Mouse (Mus musculus): ENCODE results near the gene Dgki. TPM values are rescaled to one million over a fixed set of nuclear protein-coding genes. Genes with fewer than 3 reads are reported as not detected.

Dgki gene
- polyA plus RNA-seq, 1 experiment from 2014 or later = 1.0 TPM

DNA sequence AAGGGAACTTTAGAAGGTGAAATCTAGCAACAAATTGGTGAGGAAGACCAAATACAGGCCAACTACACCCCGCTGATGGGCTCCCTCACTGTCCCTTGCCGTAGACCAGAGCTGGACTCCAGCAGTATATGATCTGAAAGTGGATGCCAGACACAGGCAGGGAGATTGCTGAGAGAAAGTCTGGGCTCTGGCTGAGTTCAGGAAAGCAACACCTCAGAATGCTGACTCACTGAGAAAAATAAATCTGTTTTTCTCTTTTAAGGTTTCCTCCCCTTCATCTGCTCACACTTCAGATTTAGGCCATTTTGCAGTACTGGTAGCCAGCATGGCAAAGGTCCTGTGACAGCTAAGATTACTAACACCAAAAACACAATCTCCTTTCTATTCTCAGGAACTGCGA lies 311.2 kb downstream of the Dgki start:
- ATAC-seq (ENCODE audit: insufficient number of reproducible peaks, insufficient read depth, low FRiP score, low read depth) = no peak
- Histone ChIP-seq H3K9ac (replicated peaks; ENCODE audit: low read depth, low read length) (no peak overlapping the region), H3K4me2 (replicated peaks; ENCODE audit: low read depth, low read length) (no peak overlapping the region), H3K4me1 (ENCODE audit: control insufficient read depth, insufficient read depth, low read length) (no peaks in the 10 kb centered on the region), H3K27me3 (ENCODE audit: control insufficient read depth, insufficient read depth, low read length) (no peaks in the 10 kb centered on the region), H3K4me3 (ENCODE audit: low read depth, low read length) (no peak overlapping the region), H3K27ac (ENCODE audit: low read length) (no peak overlapping the region), H3K9me3 (ENCODE audit: control insufficient read depth, low read depth, low read length) (no peaks in the 10 kb centered on the region), H3K36me3 (ENCODE audit: control insufficient read depth, insufficient read depth, low read length) (no peaks in the 10 kb centered on the region)
- WGBS = 89% methylated on average over 3 of the region's 3 CpGs

DNA sequence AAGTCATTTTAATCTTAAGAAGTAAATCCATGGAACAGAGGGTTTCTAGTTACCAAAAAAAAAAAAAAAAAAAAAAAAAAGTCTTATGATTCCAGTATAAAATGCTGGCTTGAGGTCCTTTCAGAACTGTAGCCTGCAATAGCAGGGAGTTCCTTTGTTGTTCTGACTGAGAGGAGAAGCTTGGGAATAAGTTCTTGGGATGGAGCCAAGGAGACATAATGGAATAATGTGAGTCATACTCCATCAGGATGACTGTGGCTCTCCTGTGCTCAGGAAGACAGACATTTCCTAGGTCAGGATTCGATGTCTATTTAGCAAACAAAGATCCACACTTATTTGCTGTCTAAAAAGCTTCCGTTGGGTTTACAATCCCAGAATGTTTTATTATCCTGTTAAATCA lies 318.3 kb downstream of the Dgki start:
- H3K27ac ChIP-seq (ENCODE audit: low read length) = no peak overlapping the region
- ATAC-seq (ENCODE audit: insufficient number of reproducible peaks, insufficient read depth, low FRiP score, low read depth) = no peak

GRCm38 (mm10) chr6:36980475-36980874 lies 319.5 kb downstream of the Dgki start:
- no peaks in the 10 kb centered on the region for H3K36me3 ChIP-seq (ENCODE audit: control insufficient read depth, insufficient read depth, low read length)
- H3K9me3 ChIP-seq (ENCODE audit: control insufficient read depth, low read depth, low read length) = no peaks in the 10 kb centered on the region
- no peak overlapping the region for H3K9ac ChIP-seq (replicated peaks; ENCODE audit: low read depth, low read length)
- WGBS = 85% methylated on average over 5 of the region's 5 CpGs
- no peak overlapping the region for H3K27ac ChIP-seq (ENCODE audit: low read length)
- ATAC-seq (ENCODE audit: insufficient number of reproducible peaks, insufficient read depth, low FRiP score, low read depth) = no peak
- no peak overlapping the region for H3K4me2 ChIP-seq (replicated peaks; ENCODE audit: low read depth, low read length)
- H3K27me3 ChIP-seq (ENCODE audit: control insufficient read depth, insufficient read depth, low read length) = no peaks in the 10 kb centered on the region
- H3K4me1 ChIP-seq (ENCODE audit: control insufficient read depth, insufficient read depth, low read length) = no peaks in the 10 kb centered on the region
- no peak overlapping the region for H3K4me3 ChIP-seq (ENCODE audit: low read depth, low read length)

More for the DNA sequence above, 318.3 kb downstream of the Dgki start:
- no peaks in the 10 kb centered on the region for H3K36me3 ChIP-seq (ENCODE audit: control insufficient read depth, insufficient read depth, low read length)
- no peaks in the 10 kb centered on the region for H3K9me3 ChIP-seq (ENCODE audit: control insufficient read depth, low read depth, low read length)
- H3K4me1 ChIP-seq (ENCODE audit: control insufficient read depth, insufficient read depth, low read length) = no peaks in the 10 kb centered on the region
- WGBS = 52% methylated on average over 2 of the region's 2 CpGs
- H3K4me3 ChIP-seq (ENCODE audit: low read depth, low read length) = no peak overlapping the region
- H3K27me3 ChIP-seq (ENCODE audit: control insufficient read depth, insufficient read depth, low read length) = no peaks in the 10 kb centered on the region
- H3K9ac ChIP-seq (replicated peaks; ENCODE audit: low read depth, low read length) = no peak overlapping the region
- no peak overlapping the region for H3K4me2 ChIP-seq (replicated peaks; ENCODE audit: low read depth, low read length)

GRCm38 (mm10) chr6:36978176-36978575 lies 321.8 kb downstream of the Dgki start:
- no peaks in the 10 kb centered on the region for H3K4me1 ChIP-seq (ENCODE audit: control insufficient read depth, insufficient read depth, low read length)
- no peak overlapping the region for H3K4me3 ChIP-seq (ENCODE audit: low read depth, low read length)
- no peaks in the 10 kb centered on the region for H3K9me3 ChIP-seq (ENCODE audit: control insufficient read depth, low read depth, low read length)
- H3K27ac ChIP-seq (ENCODE audit: low read length) = no peak overlapping the region
- ATAC-seq (ENCODE audit: insufficient number of reproducible peaks, insufficient read depth, low FRiP score, low read depth) = no peak
- H3K27me3 ChIP-seq (ENCODE audit: control insufficient read depth, insufficient read depth, low read length) = no peaks in the 10 kb centered on the region
- 87% methylated on average over 1 of the region's 1 CpGs for WGBS
- no peaks in the 10 kb centered on the region for H3K36me3 ChIP-seq (ENCODE audit: control insufficient read depth, insufficient read depth, low read length)
- no peak overlapping the region for H3K9ac ChIP-seq (replicated peaks; ENCODE audit: low read depth, low read length)
- H3K4me2 ChIP-seq (replicated peaks; ENCODE audit: low read depth, low read length) = no peak overlapping the region

DNA sequence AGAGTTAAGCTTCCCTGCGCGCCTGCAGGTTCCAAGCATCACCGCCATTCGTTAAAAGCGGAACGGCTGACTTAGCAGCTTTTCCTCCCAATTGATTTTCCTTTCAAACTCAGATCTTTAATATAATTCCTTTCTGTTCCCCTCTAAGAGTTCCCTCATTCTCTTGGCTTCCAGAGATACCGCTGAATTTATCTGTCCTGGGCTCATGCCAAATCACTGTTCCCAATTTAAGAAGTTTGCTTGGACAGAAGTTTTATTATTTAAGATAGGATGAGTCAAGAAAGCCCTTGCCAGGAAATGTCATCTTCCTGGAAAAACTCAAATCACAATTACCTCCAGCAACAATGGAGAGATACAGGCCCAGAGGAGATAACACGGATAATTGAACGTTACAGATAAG lies 326.9 kb downstream of the Dgki start:
- no peak overlapping the region for H3K4me2 ChIP-seq (replicated peaks; ENCODE audit: low read depth, low read length)
- no peak overlapping the region for H3K9ac ChIP-seq (replicated peaks; ENCODE audit: low read depth, low read length)

DNA sequence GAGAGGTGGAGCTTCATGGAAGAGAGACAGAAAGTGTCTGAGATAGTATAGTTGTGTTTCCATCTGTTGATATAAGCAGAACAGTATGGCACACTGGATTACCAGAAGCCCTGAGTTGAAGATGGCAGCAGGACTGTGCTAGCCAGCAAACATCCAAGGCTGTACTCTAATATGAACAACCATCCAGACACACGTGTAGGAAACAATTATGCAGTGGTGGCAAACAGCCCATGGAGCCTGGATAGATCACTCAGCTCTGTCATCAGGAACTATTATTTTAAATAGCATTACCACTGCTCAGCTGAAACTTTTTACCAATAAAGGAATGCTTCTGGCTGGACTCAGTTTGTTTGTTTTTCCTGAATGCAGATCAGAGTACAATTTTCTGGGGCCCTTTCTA lies 327.5 kb downstream of the Dgki start:
- H3K4me3 ChIP-seq (ENCODE audit: low read depth, low read length) = no peak overlapping the region
- H3K4me1 ChIP-seq (ENCODE audit: control insufficient read depth, insufficient read depth, low read length) = no peaks in the 10 kb centered on the region
- no peaks in the 10 kb centered on the region for H3K27me3 ChIP-seq (ENCODE audit: control insufficient read depth, insufficient read depth, low read length)
- ATAC-seq (ENCODE audit: insufficient number of reproducible peaks, insufficient read depth, low FRiP score, low read depth) = no peak
- no peaks in the 10 kb centered on the region for H3K36me3 ChIP-seq (ENCODE audit: control insufficient read depth, insufficient read depth, low read length)
- H3K27ac ChIP-seq (ENCODE audit: low read length) = no peak overlapping the region
- H3K9me3 ChIP-seq (ENCODE audit: control insufficient read depth, low read depth, low read length) = no peaks in the 10 kb centered on the region
- H3K9ac ChIP-seq (replicated peaks; ENCODE audit: low read depth, low read length) = no peak overlapping the region
- 53% methylated on average over 1 of the region's 1 CpGs for WGBS
- H3K4me2 ChIP-seq (replicated peaks; ENCODE audit: low read depth, low read length) = no peak overlapping the region

More for the DNA sequence above, 326.9 kb downstream of the Dgki start:
- Histone ChIP-seq H3K4me3 (ENCODE audit: low read depth, low read length) (no peak overlapping the region), H3K27ac (ENCODE audit: low read length) (no peak overlapping the region), H3K9me3 (ENCODE audit: control insufficient read depth, low read depth, low read length) (no peaks in the 10 kb centered on the region), H3K36me3 (ENCODE audit: control insufficient read depth, insufficient read depth, low read length) (no peaks in the 10 kb centered on the region), H3K27me3 (ENCODE audit: control insufficient read depth, insufficient read depth, low read length) (no peaks in the 10 kb centered on the region), H3K4me1 (ENCODE audit: control insufficient read depth, insufficient read depth, low read length) (no peaks in the 10 kb centered on the region)
- ATAC-seq (ENCODE audit: insufficient number of reproducible peaks, insufficient read depth, low FRiP score, low read depth) = no peak
- 70% methylated on average over 9 of the region's 9 CpGs for WGBS

DNA sequence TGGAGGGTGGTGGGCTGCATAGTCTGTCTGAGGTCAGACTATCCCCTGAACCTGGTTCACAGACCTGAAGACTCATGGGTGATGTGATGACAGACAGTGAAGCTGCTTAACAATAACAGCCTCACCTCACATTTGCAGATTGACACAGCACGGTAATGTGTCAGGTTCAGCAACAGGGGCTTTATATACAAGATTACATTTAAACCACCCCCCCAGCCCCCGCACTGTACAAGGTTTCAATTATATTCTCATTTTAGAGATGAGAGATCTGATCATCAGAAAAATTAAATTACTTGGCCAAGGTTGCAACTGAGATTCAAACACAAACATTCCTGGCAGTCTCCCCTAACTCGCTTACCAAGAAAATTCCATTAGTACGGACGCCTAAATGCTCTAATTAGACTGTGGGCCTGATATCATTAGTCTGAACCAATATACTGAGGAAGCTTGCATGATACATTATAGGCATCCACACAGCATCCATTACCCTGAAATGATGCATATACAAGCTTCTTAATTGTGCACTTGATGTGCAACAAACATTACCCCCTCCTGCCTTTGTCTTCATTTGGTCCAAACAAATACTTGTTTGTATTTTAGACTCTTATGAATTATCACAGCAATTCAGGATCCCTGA lies 330.6 kb downstream of the Dgki start:
- Histone ChIP-seq H3K4me1 (ENCODE audit: control insufficient read depth, insufficient read depth, low read length) (no peaks in the 10 kb centered on the region), H3K4me3 (ENCODE audit: low read depth, low read length) (no peak overlapping the region), H3K27me3 (ENCODE audit: control insufficient read depth, insufficient read depth, low read length) (no peaks in the 10 kb centered on the region), H3K9me3 (ENCODE audit: control insufficient read depth, low read depth, low read length) (no peaks in the 10 kb centered on the region), H3K9ac (replicated peaks; ENCODE audit: low read depth, low read length) (no peak overlapping the region), H3K27ac (ENCODE audit: low read length) (no peak overlapping the region), H3K36me3 (ENCODE audit: control insufficient read depth, insufficient read depth, low read length) (no peaks in the 10 kb centered on the region), H3K4me2 (replicated peaks; ENCODE audit: low read depth, low read length) (no peak overlapping the region)
- ATAC-seq (ENCODE audit: insufficient number of reproducible peaks, insufficient read depth, low FRiP score, low read depth) = no peak
- WGBS = 83% methylated on average over 5 of the region's 5 CpGs

GRCm38 (mm10) chr6:36960658-36961057 lies 339.3 kb downstream of the Dgki start:
- 87% methylated on average over 4 of the region's 4 CpGs for WGBS
- Histone ChIP-seq H3K27me3 (ENCODE audit: control insufficient read depth, insufficient read depth, low read length) (no peaks in the 10 kb centered on the region), H3K4me1 (ENCODE audit: control insufficient read depth, insufficient read depth, low read length) (no peaks in the 10 kb centered on the region), H3K27ac (ENCODE audit: low read length) (no peak overlapping the region), H3K4me2 (replicated peaks; ENCODE audit: low read depth, low read length) (no peak overlapping the region), H3K4me3 (ENCODE audit: low read depth, low read length) (no peak overlapping the region), H3K9ac (replicated peaks; ENCODE audit: low read depth, low read length) (no peak overlapping the region), H3K36me3 (ENCODE audit: control insufficient read depth, insufficient read depth, low read length) (no peaks in the 10 kb centered on the region), H3K9me3 (ENCODE audit: control insufficient read depth, low read depth, low read length) (no peaks in the 10 kb centered on the region)
- ATAC-seq (ENCODE audit: insufficient number of reproducible peaks, insufficient read depth, low FRiP score, low read depth) = no peak

GRCm38 (mm10) chr6:36955293-36955692 lies 344.7 kb downstream of the Dgki start:
- WGBS = 85% methylated on average over 4 of the region's 4 CpGs
- H3K36me3 ChIP-seq (ENCODE audit: control insufficient read depth, insufficient read depth, low read length) = no peaks in the 10 kb centered on the region
- no peak for ATAC-seq (ENCODE audit: insufficient number of reproducible peaks, insufficient read depth, low FRiP score, low read depth)
- H3K9me3 ChIP-seq (ENCODE audit: control insufficient read depth, low read depth, low read length) = no peaks in the 10 kb centered on the region
- H3K27me3 ChIP-seq (ENCODE audit: control insufficient read depth, insufficient read depth, low read length) = no peaks in the 10 kb centered on the region
- no peak overlapping the region for H3K4me3 ChIP-seq (ENCODE audit: low read depth, low read length)
- no peak overlapping the region for H3K27ac ChIP-seq (ENCODE audit: low read length)
- no peak overlapping the region for H3K9ac ChIP-seq (replicated peaks; ENCODE audit: low read depth, low read length)
- no peak overlapping the region for H3K4me2 ChIP-seq (replicated peaks; ENCODE audit: low read depth, low read length)
- H3K4me1 ChIP-seq (ENCODE audit: control insufficient read depth, insufficient read depth, low read length) = no peaks in the 10 kb centered on the region

Measured in stomach, embryonic 14.5 days (tissue).